In genomic region chr15:99670154-99670821, GRCm38 (mm10) we compare ENCODE assay signal across 8 mouse cellular contexts. TPM values are rescaled to one million over a fixed set of nuclear protein-coding genes. Genes with fewer than 3 reads are reported as not detected.
DNase-seq lines count a peak whose midpoint lies in the region; ATAC-seq lines count a peak whose summit lies in the region.

Gene Asic1, plus strand, starts transcription at chr15:99670368.

- H3K4me3 ChIP-seq in hindbrain, embryonic 13.5 days: peak within 1 kb of the TSS; percentile 78

- peaks cover 79% of the 10 kb centered on the region for H3K4me1 ChIP-seq in hindbrain, embryonic 13.5 days (replicated peaks)

- H3K9ac ChIP-seq in hindbrain, embryonic 13.5 days: peak within 1 kb of the TSS; percentile 96

- peak; percentile 72 for DNase-seq in Muller cell, postnatal 12 days (ENCODE audit: inconsistent ontology term)
- peak; percentile 83 for DNase-seq in cerebellum, adult 8-10 months
- peak; percentile 54 for DNase-seq in frontal cortex, postnatal 14 days (ENCODE audit: low spot score in 2 of 2)
- peak; percentile 69 for DNase-seq in left cerebral cortex, adult 11 months (ENCODE audit: low spot score)
- peak; percentile 68 for DNase-seq in lung, postnatal 14 days
- DNase-seq in right cerebral cortex, postnatal 10 days (ENCODE audit: low spot score in 2 of 2): peak; percentile 82 to 85
- no peak for DNase-seq in natural killer cell, adult 2 months (ENCODE audit: low spot score in 2 of 2)

- H3K27me3 ChIP-seq in hindbrain, embryonic 13.5 days: 0 out of 2 replicates have a peak, but pooled peaks cover 5% of the 10 kb centered on the region

- peak; percentile 65 for ATAC-seq in hindbrain, embryonic 13.5 days (ENCODE audit: low FRiP score)

- H3K9me3 ChIP-seq in hindbrain, embryonic 13.5 days: no peaks in the 10 kb centered on the region

- peak within 1 kb of the TSS; percentile 68 for H3K4me2 ChIP-seq in hindbrain, embryonic 13.5 days

- H3K27ac ChIP-seq in hindbrain, embryonic 13.5 days: peak within 1 kb of the TSS; percentile 96

- WGBS in hindbrain, embryonic 13.5 days: under 1% methylated on average over 68 of the region's 74 CpGs

- H3K36me3 ChIP-seq in hindbrain, embryonic 13.5 days: peaks cover 13% of the 10 kb centered on the region; the same call in 1 of the 2 replicates

RNA-seq across cellular contexts. Expression of gene Asic1, which starts in this region (rescaled TPM):
- polyA plus RNA-seq in hindbrain, embryonic 13.5 days (2015; fragmentation: Nextera tagmentation; extraction: Ambion mirVana): 58.3 and 63.0 TPM in 2 replicates

Comparison
In these comparisons a context has a peak if more than half of its experiments do, and no peak if none do; other contexts are left out.
1. DNase-seq: peak in Muller cell, postnatal 12 days (single experiment), cerebellum, adult 8-10 months (single experiment), frontal cortex, postnatal 14 days (2 of 2), left cerebral cortex, adult 11 months (single experiment), lung, postnatal 14 days (single experiment) and right cerebral cortex, postnatal 10 days (2 of 2); none in natural killer cell, adult 2 months (0 of 2).